Mouse (Mus musculus) spleen, adult 2 months (tissue): Measurements from ENCODE around the gene Trim44. TPM values are rescaled to one million over a fixed set of nuclear protein-coding genes. Genes with fewer than 3 reads are reported as not detected.

Source experiments
- DNase-seq, 2 experiments: peaks; one replicate each; pipeline versions ENCODE4 v3.0.0 to v3.0.0-alpha.2; 2012 to 2021; ENCODE audit warnings: low spot score in 2 of 2, low read depth in 1 of 2
- H3K27ac ChIP-seq: fragments of 200-500 bp; 2 replicates; pipeline ENCODE4 v1.5.1; 2012; ENCODE audit warnings: low read length, inconsistent platforms; ENCODE audit not compliant: insufficient read depth
- H3K27me3 ChIP-seq: fragments of 200-500 bp; 2 replicates; pipeline ENCODE4 v1.6.1; 2012; ENCODE audit warnings: mild to moderate bottlenecking, moderate library complexity, low read length, inconsistent platforms; ENCODE audit not compliant: control insufficient read depth, insufficient read depth
- H3K36me3 ChIP-seq: fragments of 200-500 bp; 2 replicates; pipeline ENCODE4 v1.6.1; 2012; ENCODE audit warnings: mild to moderate bottlenecking, low read length, inconsistent platforms; ENCODE audit not compliant: control insufficient read depth, insufficient read depth
- H3K4me1 ChIP-seq: fragments of 200-500 bp; 2 replicates; pipeline ENCODE4 v1.6.1; 2011; ENCODE audit warnings: inconsistent platforms; ENCODE audit not compliant: control insufficient read depth, insufficient read depth, insufficient read length
- H3K4me3 ChIP-seq: fragments of 200-500 bp; 2 replicates; pipeline ENCODE4 v1.5.1; 2011; ENCODE audit warnings: mild to moderate bottlenecking, inconsistent platforms; ENCODE audit not compliant: insufficient read depth, insufficient read length; ENCODE audit errors: extremely low read depth
- CTCF ChIP-seq: fragments of 200-500 bp; IDR thresholded peaks from 2 replicates; pipeline ENCODE4 v1.5.1; 2011; ENCODE audit warnings: mild to moderate bottlenecking, inconsistent platforms; ENCODE audit not compliant: insufficient read depth, insufficient read length, insufficient replicate concordance; ENCODE audit errors: extremely low read depth
- POLR2A ChIP-seq: fragments of 200-500 bp; IDR thresholded peaks from 2 replicates; pipeline ENCODE4 v1.6.1; 2011; ENCODE audit warnings: low read depth, low read length, inconsistent platforms
- WGBS: fragments of 180-500 bp; shearing (Covaris S2); methylation state at CpG from one replicate; pipeline ENCODE4 v1.1.7; 2018; 5-methylcytosine and 5-hydroxymethylcytosine counted together
- polyA plus RNA-seq: library from polyadenylated mRNA; depleted of rRNA; stranded (reverse); fragments of >200 nt; gene quantifications from 2 replicates; pipeline ENCODE4 v1.2.3, GENCODE M21; 2012

Gene Trim44
- polyA plus RNA-seq, 1 experiment, result 12.9 TPM

DNA sequence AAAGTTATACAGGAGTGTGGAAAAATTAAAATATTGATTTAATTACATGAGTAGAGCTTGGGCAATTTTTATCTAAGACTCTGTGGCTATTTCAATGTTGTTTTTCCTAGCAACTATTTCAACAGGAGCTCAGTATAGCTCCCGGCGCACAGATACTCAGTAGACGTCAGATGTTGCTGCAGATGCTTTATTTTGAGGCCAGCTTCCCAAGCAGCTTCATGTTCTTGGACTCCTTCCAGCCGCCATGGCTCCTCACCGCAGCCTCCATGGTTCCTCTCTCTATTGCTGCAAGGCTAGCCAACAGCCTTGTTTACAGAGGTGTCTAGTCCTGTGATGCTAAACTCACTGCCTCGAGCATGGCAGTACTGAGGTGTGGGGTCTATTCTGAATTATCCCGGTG lies 134.3 kb downstream of the Trim44 start:
- WGBS, result 90% methylated on average over 7 of the region's 7 CpGs
- H3K4me3 ChIP-seq, result no peak overlapping the region

GRCm38 (mm10) chr2:102267582-102268339 lies 139.9 kb downstream of the Trim44 start:
- H3K4me1 ChIP-seq, result no peaks in the 10 kb centered on the region
- no peak overlapping the region for H3K27ac ChIP-seq
- no peaks in the 10 kb centered on the region for H3K27me3 ChIP-seq
- no peak for TF ChIP-seq CTCF
- TF ChIP-seq POLR2A, result no peak
- WGBS, result 79% methylated on average over 13 of the region's 13 CpGs
- no peak overlapping the region for H3K4me3 ChIP-seq
- no peaks in the 10 kb centered on the region for H3K36me3 ChIP-seq
- DNase-seq, result no peak

More for the DNA sequence above, 134.3 kb downstream of the Trim44 start:
- Histone ChIP-seq H3K27ac (no peak overlapping the region), H3K36me3 (no peaks in the 10 kb centered on the region), H3K27me3 (no peaks in the 10 kb centered on the region), H3K4me1 (no peaks in the 10 kb centered on the region)
- TF ChIP-seq POLR2A (no peak), CTCF (no peak)
- DNase-seq, result no peak

- no peak for DNase-seq
- Histone ChIP-seq H3K4me1 (no peaks in the 10 kb centered on the region), H3K4me3 (no peak overlapping the region), H3K36me3 (no peaks in the 10 kb centered on the region), H3K27ac (no peak overlapping the region), H3K27me3 (no peaks in the 10 kb centered on the region)
- no peak for TF ChIP-seq POLR2A
- TF ChIP-seq CTCF, result no peak
- WGBS, result 93% methylated on average over 3 of the region's 3 CpGs
Measured at GRCm38 (mm10) chr2:102266911-102267310, 140.7 kb downstream of the Trim44 start.

DNA sequence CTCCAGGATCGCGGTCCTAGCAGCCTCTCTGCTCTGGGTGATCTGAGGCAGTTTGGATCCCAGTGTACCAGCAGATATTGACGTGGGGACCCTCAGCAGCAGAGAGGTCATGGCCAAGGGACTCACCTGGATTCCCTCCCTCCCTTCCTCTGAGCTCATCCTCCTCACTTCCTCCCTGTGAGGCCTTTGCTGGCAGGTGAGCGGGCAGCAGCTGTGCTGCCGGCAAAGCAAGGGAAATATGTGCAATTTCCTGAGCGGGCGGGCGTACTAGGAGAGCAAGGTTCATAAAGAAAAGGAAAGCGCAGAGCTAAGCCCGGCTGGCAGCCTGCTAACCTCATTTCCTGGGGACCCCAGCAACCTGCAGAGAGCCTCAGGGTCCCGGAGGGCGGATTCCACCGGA lies 148.5 kb downstream of the Trim44 start:
- TF ChIP-seq POLR2A, result no peak
- TF ChIP-seq CTCF, result no peak
- no peak for DNase-seq
- Histone ChIP-seq H3K36me3 (no peaks in the 10 kb centered on the region), H3K27me3 (no peaks in the 10 kb centered on the region), H3K4me3 (no peak overlapping the region), H3K4me1 (peaks cover 6% of the 10 kb centered on the region; the same call in 1 of the 2 replicates), H3K27ac (no peak overlapping the region)
- WGBS, result 9% methylated on average over 13 of the region's 13 CpGs

DNA sequence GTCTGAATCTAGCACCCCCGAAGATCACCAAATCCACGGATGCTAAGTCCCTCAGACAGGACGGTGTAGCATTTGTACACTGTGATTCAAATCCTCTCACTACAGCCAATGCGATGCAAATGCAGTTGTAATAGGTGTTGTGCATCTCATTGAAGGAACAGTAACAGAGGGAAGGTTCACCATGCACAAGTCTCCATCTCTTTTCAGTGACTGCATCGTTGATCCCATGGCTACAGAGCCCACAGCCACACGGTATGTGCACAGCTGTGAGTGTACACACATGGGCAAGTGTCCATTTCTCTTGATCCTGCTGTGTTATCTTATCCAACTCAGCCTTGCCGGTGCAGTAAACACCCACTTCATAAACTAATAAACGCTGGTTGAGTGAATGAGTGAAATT lies 148.9 kb downstream of the Trim44 start:
- TF ChIP-seq POLR2A (no peak), CTCF (no peak)
- DNase-seq, result no peak
- H3K4me3 ChIP-seq, result no peak overlapping the region
- H3K27ac ChIP-seq, result no peak overlapping the region
- no peaks in the 10 kb centered on the region for H3K27me3 ChIP-seq
- peaks cover 6% of the 10 kb centered on the region; the same call in 1 of the 2 replicates for H3K4me1 ChIP-seq
- 22% methylated on average over 8 of the region's 8 CpGs for WGBS
- no peaks in the 10 kb centered on the region for H3K36me3 ChIP-seq

DNA sequence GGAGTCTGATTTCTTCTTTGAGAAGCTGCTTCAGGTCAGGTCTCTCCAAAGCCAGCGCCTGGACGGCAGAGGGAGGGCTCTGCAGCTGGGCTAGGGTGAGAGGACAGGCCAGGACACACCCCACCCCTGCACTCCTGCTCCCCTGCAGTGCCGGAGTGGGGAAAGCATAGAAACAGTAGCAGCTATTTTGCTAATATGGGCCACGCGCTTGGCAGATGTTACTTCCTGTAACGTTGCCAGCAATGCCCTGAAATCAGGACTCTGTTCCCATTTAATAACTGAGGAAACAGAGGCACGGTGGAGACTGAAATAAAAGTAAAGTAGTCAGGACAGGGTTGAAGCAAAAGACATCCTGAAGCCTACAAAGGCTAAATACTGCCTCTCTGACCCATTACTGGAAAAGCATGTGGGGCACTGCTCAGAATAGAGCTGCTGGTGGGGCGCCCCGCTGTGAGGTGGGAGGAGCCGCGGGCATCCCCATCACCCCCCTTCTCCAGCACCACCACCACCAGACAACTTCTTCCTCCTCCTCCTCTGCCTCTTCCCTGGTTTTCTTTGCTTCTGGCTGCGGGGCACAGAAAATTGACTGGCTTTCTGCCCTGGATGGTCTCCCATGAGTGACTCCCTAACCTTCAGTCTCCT lies 149.5 kb downstream of the Trim44 start:
- H3K36me3 ChIP-seq, result no peaks in the 10 kb centered on the region
- no peaks in the 10 kb centered on the region for H3K27me3 ChIP-seq
- TF ChIP-seq CTCF (no peak), POLR2A (no peak)
- DNase-seq, result no peak
- H3K4me3 ChIP-seq, result peak overlapping the region; percentile 9; the same call in 1 of the 2 replicates
- WGBS, result 1% methylated on average over 12 of the region's 12 CpGs
- peaks cover 6% of the 10 kb centered on the region; the same call in 1 of the 2 replicates for H3K4me1 ChIP-seq
- no peak overlapping the region for H3K27ac ChIP-seq
